Mouse (Mus musculus): ENCODE results near the gene Gm9817. TPM values are rescaled to one million over a fixed set of nuclear protein-coding genes. Genes with fewer than 3 reads are reported as not detected.

Gm9817 gene
- 0.43 and 0.94 TPM in 2 replicates for polyA plus RNA-seq (2012; rRNA removed)

GRCm38 (mm10) chr13:45078392-45078791, at the start of gene Gm9817:
Gm9817 (plus strand) TSS chr13:45078692.

Other genes with a start within 250 kb of the Gm9817 start
- gene Dtnbp1, start 76.5 kb upstream of the Gm9817 start, polyA plus RNA-seq (2012; rRNA removed), result 53.1 and 65.7 TPM in 2 replicates

All from ovary, adult 2 months (tissue).